Mouse (Mus musculus) embryo, embryonic 10.5 days (tissue): Measurements from ENCODE around the gene Bloc1s6.

Source experiments
- DNase-seq: peaks from one replicate; pipeline ENCODE4 v3.0.0-alpha.2; 2015; ENCODE audit warnings: low spot score

Gene Bloc1s6

DNA sequence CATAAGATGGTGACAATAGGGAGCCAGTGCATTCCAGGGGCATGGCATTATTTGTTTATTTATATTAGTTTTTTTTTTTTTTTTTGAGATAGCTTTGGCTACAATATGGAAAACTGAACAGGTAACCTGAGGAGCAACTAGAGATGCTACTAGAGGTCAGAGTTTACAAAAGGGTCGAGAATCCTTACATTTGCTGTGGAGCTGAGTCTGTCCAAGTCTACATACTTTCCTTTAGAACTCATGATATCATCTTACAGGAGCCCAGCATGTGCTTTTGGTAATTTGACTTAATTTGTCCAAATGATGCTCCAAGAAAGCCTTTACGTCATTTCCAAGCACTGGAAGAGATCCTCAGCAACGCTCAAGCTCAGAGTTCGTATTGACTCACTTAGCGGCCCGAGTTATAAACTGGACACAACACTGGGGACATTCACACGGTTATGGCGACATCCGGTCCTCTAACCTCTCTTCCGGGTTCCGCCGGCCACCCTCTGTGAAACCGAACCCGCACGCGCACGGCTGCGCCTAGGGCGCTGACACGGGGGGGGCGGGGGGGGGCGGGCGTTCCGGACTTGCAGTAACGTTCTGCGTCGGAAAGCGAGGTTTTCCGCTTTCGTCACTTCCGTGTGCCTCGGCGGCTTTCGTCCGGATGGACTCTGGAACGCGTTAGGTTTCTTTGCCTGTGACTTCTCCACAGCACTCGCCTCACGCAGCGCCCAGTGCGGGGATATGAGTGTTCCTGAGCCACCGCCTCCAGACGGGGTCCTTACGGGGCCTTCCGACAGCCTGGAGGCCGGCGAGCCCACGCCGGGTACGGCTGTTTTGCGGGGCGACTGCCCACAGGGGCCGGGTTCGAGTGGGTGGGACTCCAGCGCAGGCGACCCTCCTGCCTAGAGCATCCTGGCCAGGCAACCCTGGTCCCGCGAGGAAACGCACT is at the start of gene Bloc1s6:
Bloc1s6 (plus strand) TSS at position 610 of the 937 bp plus-strand sequence.
- peak; percentile 94 for DNase-seq

DNA sequence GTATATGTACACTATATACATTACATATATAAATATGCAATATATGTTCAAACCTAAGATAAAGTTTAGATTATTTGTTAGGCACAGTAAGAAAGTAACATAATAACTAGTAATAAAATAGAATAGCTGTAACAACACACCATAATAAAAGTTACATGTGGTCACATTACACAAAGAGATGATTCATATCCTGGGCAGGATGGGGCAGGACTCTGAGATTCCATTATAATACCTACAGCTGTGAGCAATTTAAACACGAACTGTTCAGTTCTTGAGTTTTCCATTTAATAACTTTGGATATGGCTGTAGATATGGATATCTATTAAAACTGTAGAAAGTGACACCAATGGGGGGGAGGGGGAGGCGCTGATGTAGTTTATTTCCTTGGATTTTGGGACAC is 40.8 kb upstream of the Bloc1s6 start:
- no peak for DNase-seq

DNA sequence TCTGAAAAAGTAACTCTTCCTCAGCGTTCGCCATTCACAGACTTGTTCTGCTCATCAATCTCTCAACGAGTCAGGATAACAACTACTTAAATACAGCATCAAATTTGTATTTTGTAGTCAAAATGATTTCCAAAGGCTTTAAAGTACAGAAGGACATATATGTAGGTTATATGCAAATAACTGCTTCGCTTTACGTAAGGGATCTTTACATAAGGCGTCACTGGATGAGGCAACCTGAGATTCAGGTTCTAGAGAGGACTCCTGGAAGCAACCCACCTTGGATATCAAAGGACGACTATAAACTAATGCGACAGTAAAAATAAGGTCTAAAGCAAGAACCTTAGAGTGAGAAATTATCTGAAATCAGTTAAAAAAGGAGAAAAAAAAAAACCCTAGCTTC is 37.3 kb upstream of the Bloc1s6 start:
- DNase-seq: no peak

DNA sequence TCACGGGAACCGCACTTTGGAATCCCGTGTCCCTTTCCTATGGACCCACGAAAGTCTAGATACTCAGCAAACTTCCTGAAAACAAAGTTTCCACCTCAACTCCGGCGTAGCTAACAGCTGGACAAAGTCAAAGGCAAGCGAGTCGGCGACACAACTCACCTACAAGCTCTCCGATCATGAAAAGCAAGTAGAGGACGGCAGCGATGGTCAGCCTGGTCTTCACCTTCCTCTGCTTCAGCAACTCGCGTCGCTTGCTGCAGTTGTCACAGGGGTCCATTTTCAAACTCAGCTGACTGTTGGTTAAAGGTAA is 36.5 kb upstream of the Bloc1s6 start:
- DNase-seq: no peak

DNA sequence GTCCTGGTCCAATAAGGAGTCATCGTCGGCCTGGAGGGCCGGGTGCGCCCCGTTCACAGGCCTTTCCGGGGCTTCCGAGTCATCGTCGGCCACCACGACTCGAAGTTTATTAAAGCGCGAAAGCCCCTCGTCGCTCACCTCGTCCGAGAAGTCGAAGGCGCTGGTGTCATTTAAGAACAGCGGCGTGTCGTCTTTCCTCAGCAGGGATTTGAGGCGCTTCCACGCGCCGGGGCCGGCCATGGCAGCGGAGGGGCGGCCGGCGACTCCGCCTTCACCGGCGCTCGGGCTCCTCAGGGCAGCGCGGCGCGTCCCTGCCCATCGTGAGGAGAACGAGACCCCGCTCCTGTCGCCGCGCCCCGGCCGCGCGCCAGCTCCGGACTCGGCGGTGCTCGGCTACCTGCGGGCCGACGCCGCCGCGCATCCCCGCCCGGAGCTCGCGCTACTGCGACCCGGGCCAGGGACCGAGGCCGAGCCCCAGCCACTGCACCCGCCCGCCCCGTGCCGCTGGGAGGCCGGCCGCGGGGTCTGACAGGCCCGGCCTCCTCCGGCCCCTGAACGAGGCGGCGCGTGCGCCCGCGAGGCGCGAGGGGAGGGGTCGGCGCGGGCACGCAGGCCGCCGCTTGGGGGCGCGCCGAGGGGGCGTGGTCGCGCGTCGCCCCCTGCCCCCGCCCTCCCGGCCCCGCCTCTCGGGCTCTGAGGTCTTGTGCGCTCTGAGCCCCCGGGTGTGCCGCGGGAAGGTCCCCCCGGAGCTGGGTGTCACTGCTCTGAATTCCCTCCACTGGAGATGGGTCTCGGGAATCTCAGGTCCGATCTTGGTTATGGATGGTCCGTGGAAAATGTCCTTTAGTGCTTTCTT is 35.9 kb upstream of the Bloc1s6 start, which contains the start of gene Slc30a4:
Slc30a4 (minus strand) TSS at position 483 of the 856 bp plus-strand sequence.
- peak; percentile 86 for DNase-seq

DNA sequence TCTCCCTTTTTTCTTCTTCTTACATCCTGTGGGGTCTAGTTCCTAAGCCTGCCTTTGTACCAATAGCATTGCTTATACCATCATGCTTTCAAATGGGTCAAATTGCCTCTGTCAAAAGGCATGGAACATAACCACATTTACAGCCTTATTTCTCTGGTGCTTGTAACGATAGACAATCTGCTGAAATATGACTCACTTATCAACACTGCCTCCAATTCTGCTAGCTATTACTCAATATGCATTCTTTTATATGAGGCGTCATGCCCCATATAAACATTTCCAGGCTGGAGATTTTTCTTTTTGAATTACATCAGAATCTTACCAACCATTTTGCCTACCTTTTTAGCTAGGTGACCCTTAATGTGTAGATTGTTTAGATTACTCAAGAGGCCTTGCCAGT is 33.7 kb upstream of the Bloc1s6 start:
- no peak for DNase-seq

DNA sequence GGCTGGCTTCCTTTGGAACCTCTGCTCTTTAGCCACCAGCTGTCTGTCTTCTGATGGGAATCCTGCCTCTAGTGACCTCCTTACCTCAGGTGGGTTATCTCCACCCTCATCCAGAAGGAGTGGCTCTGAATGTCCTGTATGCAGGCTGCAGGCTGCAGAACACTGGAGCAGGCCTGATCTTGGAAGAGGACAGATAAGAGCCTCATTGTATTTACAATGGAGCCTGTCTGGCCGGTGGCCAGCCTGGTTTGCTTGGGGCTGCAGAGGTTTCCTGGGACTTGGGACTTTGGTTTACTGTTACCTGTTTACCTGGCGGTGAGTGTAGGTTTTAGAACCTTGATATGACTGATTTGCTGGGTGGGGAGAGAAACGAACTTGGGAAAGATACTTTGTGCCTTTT is 30.2 kb upstream of the Bloc1s6 start:
- no peak for DNase-seq

DNA sequence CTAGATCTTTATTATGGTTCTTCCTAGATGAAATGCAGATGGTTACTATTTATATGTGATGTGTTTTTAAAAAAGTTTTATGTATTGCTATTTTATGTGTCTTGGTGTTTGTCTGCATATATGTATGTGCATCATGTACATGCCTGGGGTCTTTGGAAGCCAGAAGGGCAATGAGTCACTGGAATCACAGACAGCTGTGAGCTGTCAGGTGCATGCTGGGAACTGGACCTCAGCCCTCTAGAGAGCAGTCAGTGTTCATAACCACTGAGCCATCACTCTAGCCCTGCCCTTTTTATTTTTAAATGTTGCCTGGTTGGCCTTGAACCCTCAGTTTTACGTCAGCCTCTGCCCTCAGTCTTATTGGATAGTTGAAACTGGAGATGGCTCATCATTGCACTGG is 29.1 kb upstream of the Bloc1s6 start:
- DNase-seq: no peak

DNA sequence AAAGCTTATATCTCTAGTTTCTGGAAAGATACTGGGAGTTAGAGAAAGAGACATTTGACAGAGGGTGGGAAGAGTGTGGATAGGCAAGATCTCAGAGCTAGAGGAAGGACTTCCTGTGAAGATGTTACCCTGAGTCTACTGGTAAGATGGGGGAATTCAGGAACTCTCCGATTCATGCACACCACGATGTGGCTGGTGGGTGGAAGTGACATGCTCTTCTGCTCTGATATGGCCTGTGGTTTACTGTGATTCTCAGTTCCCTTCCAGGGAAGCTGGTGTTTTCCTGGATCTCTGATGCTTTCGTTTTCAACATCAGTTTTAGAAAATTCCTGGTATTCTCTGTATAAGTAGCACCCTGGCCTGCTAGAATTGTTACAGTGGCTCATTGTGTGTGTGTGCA is 26.4 kb upstream of the Bloc1s6 start:
- DNase-seq: no peak

DNA sequence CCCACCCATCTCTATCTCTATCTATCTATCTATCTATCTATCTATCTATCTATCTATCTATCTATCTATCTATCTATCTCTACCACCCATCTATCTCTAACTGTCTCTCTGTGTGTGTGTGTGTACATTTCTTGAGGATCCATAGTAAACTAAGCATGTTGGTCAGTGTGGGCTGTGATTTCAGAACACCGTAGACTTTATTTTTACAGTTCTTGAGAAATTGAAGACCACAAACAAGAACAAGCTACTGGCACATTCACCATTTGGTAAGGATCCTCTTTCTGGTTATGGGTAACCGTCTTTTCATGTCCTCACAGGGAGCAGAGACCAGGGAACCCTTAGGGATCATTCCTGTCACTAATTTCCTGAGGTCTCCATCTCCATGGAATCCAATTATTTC is 25.5 kb upstream of the Bloc1s6 start:
- no peak for DNase-seq

DNA sequence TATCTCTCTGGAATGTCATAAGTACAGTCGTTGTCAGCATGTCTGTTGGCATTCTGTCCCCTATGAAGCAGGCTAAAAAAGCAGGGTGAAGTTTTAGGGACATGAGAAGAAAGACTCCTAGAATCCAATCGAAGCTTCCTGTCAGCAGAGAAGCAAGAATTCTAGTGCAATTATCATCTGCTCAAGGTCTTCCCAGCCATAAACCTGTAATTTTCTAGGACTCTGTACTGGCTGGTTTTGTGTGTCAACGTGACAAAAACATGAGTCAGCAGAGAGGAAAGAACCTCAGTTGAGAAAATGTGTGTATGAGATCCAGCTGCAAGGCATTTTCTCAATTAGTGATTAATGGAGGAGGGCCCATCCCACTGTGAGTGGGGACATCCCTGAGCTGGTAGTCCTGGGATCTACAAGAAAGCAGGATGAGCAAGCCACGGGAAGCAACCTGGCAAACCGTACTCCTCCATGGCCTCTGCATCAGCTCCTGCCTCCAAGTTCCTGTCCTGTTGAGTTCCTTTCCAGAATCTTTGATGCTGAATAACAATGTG is 23.1 kb upstream of the Bloc1s6 start:
- DNase-seq: no peak

DNA sequence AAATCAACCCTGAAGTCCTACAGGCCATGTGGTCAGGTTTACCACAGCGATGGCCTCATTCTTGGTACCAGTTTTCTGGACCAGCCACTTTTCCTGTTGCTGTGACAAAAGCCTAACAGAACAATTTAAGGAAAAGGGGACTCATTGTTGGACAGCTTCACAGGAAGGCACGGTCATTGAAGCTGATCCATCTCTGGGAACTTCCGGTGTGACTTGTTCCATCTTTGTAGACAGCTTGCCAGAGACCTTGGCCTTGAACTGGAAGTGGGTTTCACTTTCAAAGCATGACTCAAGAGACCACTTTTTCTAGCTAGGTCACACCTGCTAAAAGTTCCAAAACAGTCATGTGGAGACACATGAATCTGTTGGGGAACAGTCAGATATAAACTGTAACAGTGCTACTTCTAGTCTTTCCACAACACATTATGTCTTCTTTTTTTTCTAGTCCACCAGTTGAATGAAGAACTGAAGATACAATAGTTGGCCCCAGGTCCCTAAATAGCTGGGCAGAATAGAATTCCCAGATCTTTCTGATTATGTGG is 21.9 kb upstream of the Bloc1s6 start:
- no peak for DNase-seq

DNA sequence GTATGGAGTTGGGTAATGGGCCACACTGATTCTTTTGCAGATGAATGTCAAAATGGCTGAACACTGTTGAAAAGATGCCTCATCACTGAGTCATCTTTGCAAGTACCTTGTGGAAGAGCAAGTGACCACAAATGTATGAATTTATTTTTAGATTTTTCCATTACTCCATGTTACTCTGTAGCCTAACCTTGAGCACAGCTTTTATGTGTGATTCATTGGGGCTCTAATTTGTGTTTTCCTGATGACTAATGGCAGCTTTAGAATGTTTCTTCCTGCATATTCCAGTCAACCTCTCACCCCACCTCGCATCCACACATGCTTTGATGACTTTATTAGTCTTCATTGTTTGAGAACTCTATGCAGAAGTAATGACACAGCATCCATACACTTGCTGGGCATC is 19.1 kb upstream of the Bloc1s6 start:
- DNase-seq: no peak

DNA sequence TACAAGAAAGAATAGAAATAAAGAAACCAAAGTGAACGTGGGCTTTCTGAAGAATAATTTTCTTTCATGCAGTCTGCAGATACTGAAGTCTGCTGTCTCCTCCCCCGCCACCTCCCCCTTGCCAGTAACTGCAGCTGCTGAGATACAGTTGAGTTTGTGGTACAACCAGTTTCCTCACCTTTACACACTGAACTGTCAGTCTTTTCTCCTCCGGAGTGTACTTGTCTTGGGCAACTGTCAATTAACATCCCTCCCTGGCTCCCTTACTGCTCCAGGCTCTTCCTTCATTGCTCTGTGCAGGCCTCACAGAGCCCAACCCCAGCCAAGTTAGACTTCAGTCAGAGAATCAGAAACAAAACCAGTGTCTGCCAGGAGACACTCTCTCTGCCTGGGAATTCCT is 17.7 kb upstream of the Bloc1s6 start:
- no peak for DNase-seq

DNA sequence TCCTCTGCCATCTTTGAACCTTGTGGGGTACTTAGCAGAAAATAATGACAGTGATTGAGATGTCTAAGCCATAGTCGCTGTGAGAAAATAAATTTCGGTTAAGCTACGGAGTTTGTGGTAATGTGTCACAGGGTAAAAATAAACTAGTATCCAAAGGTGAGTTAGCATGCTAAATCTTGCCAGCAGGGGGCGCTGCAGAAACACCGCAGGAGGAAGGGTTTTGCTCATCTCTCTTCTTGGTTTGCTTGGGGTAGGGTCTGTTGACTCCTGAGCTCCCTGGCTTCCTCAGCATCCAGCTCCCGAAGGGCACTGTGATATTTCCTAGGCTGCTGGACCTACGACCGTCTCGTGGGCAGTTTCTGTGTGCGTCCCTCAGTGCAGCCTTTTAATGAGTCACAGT is 12.7 kb upstream of the Bloc1s6 start:
- DNase-seq: peak; percentile 38

DNA sequence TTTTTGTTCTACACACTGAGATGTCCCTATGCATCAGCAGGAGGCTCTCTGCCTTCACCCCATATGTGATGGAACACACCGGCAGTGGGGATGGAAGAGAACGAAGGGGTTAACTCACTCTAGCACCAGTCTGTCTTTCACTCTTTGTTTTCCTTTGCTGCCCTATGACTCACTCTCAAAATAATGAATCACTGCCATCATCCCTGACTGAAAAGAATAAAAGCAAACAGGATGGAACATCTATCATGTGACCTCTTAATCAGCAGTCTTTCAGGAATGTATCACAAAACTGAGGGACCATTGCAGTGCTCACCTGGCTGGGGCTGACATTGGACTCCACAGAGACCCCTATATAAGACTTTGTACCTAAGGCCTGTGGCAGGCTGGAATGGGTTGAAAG is 6.8 kb upstream of the Bloc1s6 start:
- no peak for DNase-seq

DNA sequence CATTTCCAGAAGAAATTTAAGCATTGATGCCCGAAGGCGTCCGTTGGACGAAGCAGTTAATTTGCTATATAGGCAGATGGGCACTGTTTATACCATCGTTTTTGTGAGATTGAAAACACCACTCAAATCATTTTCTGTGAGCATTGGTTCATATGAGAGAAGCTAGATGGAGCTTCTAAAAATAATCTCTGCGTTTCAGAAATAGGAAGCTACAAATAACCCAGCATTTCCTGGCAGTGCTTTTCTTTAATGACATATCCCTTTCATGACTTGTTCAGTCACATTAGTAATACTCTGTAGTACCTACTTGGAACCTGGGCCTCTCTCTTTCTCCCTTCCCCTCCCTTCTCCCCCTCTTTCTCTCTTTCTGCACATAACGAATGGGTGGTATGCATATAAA is 720 bp downstream of the Bloc1s6 start:
- no peak for DNase-seq

DNA sequence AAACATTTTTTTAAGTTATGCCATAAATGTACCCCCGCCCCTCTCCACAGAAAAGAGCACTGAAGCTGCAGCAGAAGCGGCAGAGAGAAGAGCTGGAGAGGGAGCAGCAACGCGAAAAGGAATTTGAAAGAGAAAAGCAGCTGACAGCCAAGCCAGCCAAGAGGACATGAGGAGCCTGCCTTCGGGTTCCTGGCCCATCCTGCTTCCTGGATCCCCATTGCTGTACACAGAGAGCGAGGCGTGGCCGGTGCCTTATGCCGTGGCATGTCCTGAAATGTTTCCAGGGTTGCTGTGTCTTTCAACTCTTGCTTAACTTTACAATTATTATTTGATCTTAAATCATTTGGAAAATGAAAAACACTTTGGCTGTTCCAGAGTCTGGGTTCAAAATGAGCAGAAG is 8.2 kb downstream of the Bloc1s6 start:
- DNase-seq: no peak

DNA sequence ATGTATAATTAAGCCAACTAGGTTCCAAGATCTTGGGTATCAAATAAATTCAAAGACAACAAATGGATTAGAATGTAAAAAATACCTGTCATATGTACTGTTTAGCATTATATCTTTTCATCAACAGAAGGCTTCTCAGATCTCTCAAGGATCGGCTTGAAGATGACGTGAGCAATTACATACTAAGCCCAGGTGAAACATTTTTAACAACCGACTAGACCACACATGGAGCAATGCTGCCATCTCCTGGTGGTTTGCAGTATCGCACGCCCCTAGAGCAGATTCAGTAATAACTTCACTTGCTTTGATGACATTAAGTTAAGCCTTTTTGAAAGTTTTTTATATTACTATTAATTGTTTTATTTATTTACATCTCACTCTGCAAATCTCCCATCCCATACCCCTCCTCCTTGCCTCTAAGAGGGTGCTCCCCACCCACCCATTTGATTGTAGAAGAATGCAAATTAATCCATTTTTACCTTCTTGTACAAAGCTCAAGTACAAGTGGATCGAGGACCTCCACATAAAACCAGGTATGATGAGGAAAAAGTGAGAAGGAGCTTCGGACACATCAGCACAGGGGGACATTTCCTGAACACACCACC is 15.5 kb downstream of the Bloc1s6 start:
- DNase-seq: peak; percentile 83

DNA sequence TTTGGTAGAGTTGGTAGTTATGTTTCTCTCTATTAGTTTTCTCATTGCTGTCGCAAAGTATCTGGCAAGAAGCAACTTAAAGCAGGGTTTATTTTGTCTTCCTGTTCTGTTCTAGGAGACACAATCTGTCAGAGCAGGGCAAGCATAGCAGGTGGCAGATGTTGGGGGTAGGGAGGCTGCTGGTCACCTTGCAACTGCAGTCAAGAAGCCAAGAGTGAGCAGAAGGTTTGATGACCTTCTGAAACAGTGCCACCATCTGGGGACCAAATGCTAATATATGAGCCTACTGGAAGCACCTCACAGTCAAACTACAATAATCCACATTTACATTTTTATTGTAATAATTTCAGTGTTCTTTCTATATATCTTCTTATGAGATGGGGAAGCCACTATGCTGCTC is 21.5 kb downstream of the Bloc1s6 start:
- no peak for DNase-seq

DNA sequence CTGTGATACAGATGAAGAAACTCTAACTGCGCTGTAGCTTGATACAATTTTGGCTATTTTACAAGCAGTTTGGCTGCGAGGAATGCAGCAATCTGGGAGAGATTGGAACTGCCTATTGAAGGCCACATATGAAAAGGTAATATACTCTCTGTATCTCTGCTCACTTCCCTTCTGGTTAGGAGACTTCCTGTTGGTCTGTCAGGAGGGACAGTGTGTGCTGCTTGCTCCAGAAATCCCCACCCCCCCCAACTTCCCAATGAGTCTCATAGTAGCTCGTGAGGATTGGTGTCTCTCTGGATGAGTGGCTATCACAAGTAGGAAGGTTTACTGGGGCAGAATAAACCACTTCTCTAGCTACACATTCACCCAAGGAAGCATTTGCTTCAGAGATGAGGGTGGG is 24.7 kb downstream of the Bloc1s6 start:
- no peak for DNase-seq

DNA sequence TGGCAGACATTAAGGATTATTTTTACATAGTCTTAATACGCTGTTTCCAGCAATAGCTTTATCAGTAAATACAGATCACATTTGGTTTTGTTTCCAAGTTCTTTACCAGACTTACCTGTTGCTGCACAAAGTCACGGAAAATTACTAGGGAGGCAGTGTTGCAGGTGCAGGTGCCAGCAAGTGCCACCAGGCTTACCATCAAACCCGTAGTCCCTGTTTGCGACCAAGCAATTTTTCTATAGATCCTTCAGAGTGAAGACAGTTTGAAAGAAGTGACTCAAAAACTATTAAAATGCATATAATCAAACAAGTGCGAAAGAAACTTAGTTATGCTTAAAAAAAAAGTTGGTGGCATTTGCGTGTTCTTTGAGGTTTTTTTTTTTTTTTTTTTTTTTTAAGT is 26.2 kb downstream of the Bloc1s6 start:
- DNase-seq: no peak
